Mouse (Mus musculus) megakaryocyte, adult 5-6 weeks (primary cell): ENCODE measurements around the gene Nubp1. TPM values are rescaled to one million over a fixed set of nuclear protein-coding genes. Genes with fewer than 3 reads are reported as not detected.

Experiments used
- ATAC-seq: 2 replicates; pipeline ENCODE4 v1.8.0; 2016; ENCODE audit warnings: mild to moderate bottlenecking, inconsistent platforms; ENCODE audit not compliant: poor library complexity, severe bottlenecking
- total RNA-seq, 2 experiments: library from RNA; stranded (forward) in 1 of 2; stranded (reverse) in 1 of 2; fragments of 153-499, 151-499 nt in 1 of 2; fragments of 221-1000, 200-1000 nt in 1 of 2; gene quantifications; 2 replicates each; pipeline versions ENCODE4 v1.2.3 to v1.2.4; 2015 to 2017

Gene Nubp1
- total RNA-seq (2015) (35.2 and 46.1 TPM in 2 replicates), total RNA-seq (2017) (49.2 and 57.1 TPM in 2 replicates)

DNA sequence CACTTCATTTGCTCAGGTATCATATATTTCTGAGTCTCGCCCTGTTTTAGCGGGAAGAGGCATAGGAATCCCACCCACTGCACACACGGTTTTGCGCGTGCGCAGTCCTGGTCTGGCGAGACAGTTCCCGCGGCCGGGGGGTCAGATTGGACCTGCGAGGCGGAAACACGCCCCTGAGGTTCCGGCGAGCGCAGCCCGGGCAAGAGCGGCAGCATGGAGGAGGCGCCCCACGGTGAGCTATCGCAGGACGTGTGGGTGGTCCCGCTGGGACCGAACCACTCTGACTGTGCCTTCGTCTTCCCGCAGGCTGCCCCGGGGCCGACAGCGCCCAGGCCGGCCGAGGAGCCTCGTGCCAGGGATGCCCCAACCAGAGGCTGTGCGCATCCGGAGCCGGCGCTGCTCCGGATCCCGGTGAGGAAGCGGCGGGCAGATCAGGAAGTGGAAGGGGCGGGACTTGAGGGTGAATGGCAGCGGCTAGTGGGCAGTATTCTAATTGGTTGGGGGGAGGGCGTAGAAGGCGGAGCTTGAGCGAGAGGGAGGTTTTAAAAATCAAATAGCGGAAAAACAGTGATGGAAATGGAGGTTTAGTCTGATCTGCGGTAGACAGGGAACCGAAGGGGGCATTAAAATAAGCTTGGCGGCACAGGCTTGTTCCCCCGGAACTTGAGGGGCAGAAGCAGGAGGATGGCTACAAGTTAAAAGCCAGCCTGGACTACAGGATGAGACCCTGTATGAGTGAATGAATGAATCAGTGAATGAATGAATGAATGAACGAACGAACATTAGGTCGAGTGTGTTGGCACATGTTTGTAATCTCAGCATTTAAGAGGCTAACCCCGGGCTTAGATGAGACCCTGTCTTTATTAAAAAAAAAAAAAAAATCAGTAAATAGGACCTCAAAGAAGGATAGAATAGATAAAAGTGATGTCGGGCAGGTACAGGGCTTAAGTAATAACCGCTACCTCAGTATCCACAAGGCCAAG lies at the start of gene Nubp1:
TSS of gene Nubp1 (plus strand) at position 185 of the 983 bp plus-strand sequence.
- peak; percentile 96 for ATAC-seq

DNA sequence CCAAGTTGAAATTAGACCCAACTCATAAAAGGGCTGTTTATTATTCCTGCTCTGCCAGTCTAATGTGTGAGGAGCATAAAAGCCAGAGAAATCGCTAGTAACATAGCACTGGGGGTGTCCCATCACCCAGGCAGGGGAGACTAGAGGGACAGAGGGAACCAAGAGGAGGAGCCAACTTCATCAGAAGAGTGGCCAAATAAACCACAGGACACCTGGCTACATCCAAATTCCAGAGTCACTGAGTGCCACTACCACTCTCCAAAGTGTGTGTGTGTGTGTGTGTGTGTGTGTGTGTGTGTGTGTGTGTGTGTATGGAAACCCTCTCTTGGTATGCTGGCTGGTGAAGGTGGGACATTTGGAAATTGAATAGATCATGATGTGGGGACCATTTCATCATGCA lies 48.7 kb upstream of the Nubp1 start:
- ATAC-seq: no peak

DNA sequence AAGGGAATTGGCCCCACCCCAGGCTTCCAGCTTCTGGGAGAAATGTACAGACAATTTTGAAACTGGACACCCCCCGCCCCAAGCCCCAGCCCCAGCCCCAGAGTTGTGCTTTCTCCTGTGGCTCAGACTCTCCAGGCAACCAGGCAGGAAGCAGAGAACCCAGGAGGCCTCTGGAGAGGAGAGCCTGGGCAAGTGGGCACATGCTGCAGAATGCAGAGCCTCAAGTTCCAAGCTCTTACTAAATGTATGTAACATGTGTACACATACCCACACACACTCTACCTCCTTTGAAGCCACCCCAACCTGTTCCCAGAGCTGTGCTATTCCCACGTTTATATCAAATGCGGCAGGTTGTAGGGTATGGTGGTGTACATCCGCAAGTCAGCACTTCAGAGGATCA lies 46.0 kb upstream of the Nubp1 start:
- no peak for ATAC-seq

DNA sequence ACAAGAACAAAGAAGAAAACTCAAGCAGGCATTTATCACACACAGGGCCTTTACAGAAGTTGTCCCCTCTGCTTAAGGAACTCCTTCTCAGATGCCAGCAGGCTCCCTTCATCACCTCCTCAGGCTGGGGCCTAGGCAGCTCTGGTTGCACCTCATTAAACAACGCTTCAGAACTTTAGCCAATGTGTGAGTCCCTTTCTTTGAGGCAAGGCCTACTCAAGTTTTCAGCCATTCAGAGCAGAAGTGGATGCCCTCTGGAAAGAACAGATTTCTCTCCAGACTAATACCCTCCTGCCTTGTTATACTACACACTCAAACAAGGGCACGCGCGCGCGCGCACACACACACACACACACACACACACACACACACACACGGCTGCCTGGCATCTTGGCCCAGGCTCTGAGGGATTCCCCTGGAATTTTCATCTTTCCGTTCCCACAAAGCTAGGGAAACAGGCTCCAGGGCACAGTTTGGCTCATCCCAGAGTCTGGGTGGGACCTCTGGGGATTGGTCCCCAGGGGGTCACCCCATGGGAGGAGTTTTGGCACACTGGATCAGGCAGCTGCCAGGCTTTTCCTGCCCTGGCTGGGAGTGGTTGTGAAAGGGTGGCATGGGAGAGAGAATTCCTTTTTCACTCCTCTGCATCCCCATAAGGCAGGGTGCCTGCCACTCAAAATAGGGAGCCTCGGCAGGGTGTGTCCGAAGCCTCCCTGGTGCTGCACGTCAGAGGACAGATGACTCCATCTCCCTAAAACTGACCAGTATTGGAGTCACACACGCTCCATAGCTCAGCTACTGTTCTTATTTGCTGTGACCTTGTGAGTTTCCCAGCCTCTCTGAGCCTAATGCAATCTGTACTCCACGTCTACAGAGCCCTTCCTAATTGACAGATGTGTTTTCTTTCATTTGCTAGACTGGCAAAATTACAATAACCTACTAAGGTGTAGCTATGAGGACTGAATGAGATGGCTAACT lies 45.2 kb upstream of the Nubp1 start:
- no peak for ATAC-seq

DNA sequence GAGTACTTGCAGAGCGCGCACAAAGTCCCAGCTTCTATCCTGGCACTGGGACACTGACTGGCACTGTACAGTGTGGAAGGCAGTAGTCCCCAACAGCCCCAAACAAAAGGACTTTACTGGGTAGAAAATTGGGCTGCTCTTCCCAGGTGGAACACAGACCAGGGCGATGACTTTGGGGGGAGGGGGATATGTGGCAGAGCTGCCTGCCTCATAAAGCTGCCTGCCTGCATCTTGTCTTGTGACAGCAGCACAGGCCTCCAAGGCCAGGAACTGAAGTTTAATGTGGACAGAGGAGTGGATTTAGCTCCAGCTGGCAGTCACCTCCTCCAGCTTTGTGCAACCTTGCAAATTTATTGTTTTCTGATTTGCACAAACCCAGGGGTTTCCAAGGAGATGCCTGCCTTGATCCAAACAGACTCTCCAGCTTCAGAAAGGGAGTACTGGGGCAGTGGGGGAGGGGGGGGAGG lies 42.2 kb upstream of the Nubp1 start:
- no peak for ATAC-seq

DNA sequence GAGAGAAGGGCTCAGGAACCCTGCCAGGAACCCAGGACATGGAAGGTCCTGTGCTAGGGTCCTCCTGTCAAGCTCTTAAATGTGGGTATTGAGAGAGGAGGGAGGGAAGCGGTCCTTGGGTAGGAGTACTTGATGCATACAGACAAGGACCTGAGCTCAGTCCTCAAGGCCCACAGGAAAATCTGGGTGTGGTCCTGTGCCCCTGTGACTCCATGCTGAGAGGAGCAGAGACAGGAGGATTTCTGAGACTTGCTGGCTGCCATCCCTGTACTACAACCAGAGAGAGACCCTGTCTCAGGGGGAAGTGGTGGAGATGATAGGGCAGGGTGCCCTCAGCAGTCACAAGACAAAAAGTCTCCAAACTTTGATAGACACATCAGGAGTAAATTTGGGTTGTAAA lies 41.8 kb upstream of the Nubp1 start:
- ATAC-seq: no peak

DNA sequence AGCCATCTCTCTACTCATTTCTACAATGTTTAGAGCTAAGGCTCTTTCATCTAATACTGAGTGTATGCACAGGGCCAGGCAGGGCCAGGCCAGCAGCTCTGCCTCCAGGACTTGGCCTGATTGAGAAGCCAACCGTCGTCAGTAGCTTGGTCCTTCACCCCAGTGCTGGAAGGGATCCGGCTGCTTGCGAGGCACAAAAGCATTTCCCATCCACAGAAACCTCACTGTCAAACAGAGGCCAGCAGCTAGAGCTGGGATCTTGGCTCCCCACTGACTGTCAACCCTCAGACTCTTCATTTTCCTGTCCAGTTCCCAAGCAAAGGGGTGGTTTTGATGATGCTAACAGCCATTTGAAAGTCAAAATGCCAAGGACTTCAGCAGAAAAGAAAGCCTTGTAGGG lies 39.4 kb upstream of the Nubp1 start:
- no peak for ATAC-seq

DNA sequence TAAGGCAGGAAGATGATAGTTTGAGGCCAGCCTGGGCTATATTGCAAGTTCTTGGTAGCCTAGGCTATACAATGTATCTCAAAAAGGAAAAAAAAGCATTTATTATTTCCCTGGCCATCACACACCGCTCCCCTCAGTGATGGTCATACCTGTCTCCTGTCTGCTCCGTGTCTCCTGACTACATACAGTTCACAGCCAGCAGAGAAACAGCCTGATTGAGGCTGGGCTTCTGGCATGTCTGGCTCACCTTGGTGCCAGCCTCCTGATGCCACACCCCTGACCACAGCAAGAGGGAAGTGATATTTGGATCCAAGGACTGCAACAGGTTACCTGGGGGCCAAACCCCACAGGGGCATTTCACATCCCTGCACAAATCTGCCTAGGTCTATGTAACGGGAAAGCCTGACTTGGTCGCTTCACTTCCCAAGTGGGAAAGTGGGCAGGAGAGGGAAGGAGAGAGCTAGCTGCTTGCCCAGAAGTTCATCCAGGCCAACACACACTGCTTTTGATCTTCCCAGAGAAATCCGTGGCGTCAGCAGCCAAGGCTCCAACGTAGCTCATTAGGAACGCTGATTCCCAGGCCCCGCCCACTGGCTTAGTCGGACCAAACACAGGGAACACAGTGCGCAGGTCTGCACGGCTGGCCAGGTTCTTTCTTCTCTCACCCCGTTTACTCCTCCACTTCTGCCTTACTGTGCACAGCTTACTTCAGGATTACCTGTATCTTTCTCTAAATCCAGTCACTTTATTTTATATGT lies 37.3 kb upstream of the Nubp1 start:
- ATAC-seq: no peak

DNA sequence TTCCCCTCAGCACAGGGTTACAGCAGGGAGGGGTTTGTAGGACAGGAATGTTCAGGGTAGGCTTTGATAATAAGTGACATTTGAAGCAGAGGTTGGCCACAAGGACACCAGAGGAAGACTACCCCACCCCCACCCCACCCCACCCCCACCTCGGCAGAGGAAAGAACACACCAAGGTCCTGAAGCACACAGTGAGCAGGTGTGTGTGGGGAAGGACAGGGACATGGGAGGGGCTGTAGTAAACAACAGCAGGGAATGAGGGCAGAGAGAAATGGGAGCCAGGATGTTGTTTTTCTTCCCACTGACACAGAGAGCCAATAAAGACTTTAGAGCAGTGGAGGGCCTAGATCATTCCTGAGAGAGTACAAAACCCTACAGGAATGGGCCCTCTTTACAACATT lies 34.5 kb upstream of the Nubp1 start:
- ATAC-seq: no peak

DNA sequence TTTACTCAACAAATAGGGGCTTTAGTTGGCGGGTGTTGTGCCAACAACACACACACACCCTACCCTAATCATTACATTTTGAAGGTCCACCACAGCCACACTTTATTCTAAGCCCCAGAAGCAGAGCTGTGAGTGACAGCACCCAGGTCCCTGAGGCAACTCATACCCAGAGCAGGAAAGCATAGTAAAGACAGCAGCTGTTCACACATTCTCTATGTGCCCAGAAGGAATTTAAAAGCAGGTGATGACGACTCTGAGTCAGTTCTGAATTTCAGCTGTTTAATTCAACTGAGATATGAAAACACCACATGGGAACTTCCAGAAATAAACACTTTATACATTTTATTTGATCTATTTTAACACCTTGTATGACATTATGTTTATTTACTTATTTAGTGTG lies 32.2 kb upstream of the Nubp1 start:
- ATAC-seq: no peak

DNA sequence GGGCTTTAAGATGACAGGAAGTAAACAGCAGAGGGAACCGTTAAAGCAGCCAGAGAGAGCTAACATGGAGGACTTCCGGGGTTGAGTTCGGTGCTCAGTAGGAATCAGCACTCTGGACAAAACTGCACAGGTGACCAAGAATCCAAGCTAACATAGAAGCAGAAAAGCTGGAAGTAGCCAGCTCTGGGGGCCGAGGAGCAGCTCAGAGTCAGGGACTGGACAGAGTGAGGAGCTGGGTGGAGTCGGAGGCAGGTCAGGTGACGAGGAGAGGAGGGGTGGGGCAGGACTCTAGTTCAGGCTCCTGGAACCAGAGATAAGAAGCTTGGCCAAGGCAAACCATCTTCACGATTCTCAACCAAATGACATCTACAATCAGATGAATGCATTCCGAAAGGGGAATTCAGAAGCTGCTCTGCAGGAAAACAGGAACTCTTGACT lies 27.7 kb upstream of the Nubp1 start:
- peak; percentile 92 for ATAC-seq

DNA sequence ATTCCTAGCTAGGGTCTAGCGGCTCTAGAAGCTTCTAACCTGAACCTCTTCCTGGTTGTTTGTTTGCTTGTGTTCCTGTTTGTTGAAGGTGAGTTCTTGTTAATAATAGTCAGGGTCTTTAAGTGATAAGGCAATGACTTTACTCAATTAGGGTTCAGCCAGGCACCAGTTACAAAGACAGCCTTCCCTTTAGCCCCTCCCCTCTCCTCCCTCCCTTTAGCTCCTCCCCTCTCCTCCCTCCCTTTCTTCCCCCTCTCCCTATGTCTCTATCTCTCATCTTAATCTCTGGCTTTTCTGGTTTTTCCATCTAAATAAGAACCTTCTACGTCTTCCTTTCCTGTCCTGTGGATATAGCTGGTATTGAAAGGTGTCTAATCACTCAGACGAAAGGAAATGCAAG lies 27.2 kb upstream of the Nubp1 start:
- ATAC-seq: peak; percentile 53

DNA sequence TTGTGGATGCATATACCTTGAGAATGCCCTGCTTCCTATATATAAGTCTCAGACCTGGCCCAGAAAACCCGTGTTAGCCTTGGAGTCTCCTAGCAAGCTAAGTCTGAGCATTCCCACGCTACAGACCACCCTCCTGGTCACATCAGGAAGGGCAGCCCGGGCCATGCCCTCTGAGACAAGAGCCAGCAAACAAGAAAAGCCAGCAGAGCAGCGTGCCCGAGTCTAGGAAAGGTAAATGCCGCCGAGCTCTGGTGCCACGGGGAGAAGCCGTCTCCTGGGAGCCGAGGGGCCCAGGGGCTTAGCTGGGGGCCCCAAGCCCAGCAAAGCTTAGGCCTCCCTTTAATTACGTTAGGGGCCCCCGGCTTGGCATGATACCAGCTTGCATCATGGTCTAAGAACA lies 26.5 kb upstream of the Nubp1 start:
- no peak for ATAC-seq

DNA sequence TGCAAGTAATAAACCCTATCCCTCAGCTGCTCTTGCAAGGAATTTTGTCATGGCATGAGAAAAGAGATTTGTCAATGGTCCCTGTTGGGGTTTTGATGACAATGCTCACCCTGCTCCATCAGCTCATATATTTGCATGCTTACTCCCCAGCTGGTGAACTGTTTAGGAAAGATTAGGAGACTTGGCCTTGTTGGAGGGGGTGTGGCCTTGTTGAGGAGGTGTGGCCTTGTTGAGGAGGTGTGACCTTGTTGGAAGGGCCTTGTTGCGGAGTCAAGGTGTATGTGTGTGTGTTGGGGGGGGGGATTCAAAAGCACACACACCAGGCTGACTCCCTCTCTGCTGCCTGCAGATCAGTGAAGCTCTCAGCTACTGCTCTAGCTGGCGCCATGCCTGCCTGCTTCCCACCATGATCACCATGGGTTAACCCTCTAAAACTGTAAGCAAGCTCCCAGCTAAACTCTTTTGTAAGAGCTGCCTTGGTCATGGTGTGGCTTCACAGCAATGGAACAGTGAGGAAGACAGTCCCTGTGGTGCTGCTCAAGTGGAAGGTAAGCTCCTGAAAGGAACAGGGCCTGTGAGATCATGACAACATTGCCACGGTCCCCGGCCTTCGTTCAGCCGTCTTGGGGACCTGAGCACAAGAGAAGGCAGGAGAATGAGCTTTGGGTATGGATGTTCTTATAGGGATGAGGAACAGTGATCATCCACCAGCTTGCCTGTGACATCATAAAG lies 22.9 kb upstream of the Nubp1 start:
- no peak for ATAC-seq

DNA sequence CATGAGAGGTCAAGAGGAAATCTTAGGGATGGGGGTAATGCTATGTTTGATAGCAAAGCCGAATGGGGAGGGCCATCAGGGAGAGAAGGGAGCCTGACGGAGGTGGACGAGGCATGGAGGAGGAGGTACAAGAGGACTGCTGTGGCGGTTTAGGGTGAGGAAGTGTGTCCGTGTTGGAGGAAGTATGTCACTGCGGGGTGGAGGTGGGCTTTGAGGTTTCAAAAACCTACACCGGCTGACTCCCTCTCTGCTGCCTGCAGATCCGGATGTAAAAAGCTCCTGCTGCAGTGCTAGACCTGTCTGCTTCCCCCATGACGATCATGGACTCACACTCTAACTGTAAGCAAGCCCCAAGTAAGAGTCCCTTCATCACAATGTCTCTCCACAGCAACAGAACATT lies 19.2 kb upstream of the Nubp1 start:
- ATAC-seq: 0 out of 2 replicates have a peak, but pooled peaks have one; percentile 51

DNA sequence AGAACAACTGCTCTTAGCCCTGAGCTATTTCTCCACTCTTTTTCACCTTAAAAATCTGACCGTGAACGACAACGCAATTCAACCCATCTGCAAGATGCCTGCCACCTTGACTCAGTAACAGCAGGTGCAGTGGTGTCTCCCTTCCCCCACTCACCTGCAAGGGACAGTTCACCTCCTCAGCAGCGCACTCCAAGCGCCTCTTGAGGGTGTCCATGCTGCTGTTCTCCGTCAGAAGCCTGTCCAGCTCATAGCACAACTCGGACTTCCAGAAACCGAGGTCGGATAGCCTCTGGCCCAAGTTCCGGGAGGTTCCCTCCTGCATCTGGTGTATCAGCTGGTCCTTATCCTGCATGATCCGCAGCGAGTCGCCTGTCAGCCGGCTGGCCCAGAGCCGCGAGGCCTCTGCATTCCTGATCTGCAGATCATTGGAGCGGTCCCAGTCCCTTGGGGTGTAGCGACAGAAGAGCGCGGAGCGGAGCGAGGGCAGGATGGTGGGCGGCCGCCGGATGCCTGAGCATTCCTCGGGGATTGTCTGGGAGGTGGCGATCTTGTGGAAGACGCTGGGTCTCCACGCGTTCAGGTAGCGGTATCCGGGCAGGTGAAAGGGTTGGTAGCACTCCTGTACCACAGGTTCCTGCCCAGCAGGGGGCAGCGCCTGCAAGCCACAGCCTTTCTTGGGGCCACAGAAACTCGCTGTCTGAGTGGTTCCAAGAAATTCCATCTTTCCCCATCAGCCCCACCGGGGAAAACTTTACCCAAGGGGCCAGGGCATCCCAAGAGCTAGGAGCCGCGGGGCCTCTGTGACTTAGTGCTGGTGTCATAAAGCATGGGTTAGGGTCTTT lies 16.8 kb upstream of the Nubp1 start, which contains the start of gene Tekt5:
TSS of gene Tekt5 (minus strand) at position 792 of the 842 bp plus-strand sequence.
- ATAC-seq: no peak

DNA sequence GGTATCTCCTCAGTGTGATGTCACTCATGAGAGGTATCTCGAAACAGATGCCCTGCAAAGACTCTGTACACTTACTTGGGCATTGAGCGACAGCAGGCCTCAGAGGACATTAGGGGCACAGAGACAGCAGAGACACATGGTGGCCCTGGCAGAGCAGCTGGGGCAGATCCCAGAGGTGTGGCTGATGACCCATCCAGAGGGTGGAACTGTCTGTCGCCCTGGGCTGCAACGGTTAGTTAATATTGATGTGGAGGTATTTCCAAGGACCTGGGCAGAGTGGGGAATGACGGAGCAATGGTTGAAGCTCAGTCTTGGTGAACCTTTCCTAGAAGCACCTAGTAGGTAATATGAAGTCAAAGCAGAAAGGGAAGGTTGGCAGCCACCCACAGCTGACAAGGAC lies 13.0 kb upstream of the Nubp1 start:
- ATAC-seq: no peak

DNA sequence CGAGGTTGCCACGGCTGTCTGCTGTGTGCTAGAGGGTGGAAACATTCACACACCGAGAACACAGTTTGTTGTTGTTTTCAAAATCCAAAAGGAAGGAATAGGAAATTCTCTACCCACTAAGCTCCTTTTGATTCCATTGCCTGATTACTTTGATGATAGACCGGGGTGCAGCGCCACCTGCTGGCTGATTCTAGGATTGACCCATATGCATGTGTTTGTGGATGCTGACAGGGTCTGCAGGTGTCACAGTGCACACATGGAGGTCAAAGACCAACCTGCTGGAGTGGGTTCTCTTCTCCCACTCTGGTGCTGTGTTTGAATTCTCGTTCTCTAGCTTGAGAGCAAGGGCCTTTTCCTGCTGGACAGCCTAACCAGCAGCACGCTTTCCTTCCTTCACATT lies 12.6 kb upstream of the Nubp1 start:
- peak; percentile 77 for ATAC-seq

DNA sequence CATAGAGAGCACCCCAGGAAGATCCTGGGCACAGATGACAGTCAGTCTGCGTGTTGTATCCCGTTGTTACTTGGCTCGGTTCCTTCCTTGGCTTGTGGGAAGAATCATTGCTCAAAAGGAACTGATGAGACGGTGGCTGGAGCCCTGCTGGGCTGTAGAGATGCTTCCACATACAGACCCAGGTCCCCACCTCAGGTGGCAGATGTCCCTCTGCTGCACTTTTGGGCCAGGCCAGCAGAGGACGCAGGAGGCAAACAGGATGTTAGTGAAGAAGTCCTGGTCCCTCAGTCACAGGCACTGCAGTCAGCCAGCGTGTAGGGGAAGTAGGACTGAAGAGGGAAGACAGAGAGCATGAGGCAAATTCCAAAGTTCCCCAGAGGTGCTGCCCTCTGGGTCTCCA lies 4.2 kb downstream of the Nubp1 start:
- ATAC-seq: peak; percentile 41
